Mouse (Mus musculus): ENCODE data around the gene Coro1c.

DNA sequence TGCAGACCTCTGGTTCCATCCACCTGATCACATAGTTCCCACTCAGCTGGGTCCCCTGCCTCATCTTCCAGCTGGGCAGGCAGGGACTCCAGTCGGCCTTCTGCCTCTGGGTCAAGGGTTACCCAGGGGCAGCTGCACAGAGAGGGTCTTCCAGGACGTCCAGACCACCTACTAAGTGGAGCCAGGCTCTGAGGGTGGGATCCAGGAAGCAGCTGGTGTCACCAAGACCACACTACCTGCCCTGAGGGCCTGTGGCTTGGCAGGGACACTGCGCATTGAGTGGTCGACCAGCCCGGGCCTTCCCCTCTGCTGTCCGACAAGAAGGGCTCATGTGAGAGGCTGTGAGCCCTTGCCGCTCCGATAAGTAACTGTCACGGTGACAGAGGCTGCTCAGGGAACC, 100.8 kb downstream of the Coro1c start:
- TF ChIP-seq CTCF (IDR thresholded peaks at IDR 0.05; ENCODE audit: borderline replicate concordance, control insufficient read depth, extremely low read depth, insufficient read depth, low read length, poor library complexity) (no peak), POLR2A (IDR thresholded peaks at IDR 0.05; ENCODE audit: control insufficient read depth, extremely low read depth, insufficient read depth, low read length, poor library complexity) (no peak)

Measured in thymus, adult 2 months (tissue).